Mouse (Mus musculus): ENCODE measurements at regions not wholly inside any gene's neighbourhood (a gene's known extent, or its start where the extent isn't known, plus 50 kb on each side); places are given as distances from the start of the nearest gene placed in this dataset.

DNA sequence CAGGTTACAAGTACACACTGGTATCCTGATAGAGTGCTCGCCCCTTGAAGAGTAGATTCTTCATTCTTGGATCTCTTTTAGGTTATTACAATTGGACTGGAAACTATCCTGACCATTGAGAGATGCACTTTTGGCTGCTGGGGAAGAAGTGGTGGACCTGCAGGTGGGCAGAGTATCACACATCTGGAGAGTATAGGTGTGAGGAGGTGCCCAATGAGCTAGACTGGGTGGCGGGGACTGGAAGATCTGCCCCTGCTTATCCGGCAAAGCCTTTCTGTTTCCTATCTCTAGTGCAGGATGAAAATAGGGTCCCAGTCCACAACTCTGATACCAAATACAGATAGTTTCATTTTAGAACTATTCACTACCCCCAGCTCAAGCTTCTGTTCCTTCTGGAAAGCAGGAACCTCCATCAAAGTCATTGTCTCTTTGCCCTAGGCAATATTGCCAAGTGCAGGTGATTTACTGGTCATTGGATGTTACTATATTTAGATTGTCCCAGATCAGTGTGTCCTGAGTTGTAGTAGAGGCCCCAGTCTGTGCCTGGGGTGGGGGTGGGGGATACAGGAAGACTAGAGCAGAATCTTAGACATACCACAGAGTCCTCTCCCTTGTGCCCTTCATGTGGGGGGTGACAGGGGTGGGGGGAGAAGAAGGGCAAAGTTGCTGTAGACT, 62.5 kb upstream of the Ube2e1 start:
- DNase-seq (ENCODE audit: low spot score): no peak

DNA sequence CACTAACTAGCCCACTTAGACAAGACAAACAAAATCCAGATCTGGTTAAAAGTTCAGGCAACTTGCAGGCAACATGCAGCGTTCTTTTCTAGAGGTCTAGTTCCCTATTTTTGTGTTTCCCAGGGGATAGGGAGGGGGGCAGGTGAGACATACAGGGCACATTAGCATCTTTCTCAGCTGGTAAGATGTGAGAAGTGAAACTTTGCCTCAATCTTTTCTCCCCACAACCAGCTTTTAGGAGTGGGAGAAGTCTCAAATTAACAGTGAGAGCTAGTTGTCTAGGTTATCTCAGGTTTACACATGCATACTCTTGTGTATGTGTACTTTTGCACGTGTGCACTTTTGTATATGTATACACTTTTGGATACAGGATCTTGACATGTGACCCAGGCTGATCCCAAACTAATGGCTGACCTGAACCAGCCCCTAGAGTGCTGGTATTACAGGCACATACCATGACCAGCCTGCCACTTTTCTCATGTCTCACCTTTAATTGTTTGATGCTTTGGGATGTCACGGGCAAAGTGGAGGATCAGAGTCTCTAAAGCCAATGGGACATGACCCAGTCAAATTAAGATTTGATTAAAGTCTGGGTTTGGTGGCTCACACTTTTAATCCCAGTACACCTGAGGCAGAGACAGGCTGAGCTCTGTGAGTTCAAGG, 60.3 kb upstream of the Ube2e1 start:
- no peak for DNase-seq (ENCODE audit: low spot score)

GRCm38 (mm10) chr14:18389390-18389789, 57.7 kb upstream of the Ube2e1 start:
- no peak for DNase-seq (ENCODE audit: low spot score)

DNA sequence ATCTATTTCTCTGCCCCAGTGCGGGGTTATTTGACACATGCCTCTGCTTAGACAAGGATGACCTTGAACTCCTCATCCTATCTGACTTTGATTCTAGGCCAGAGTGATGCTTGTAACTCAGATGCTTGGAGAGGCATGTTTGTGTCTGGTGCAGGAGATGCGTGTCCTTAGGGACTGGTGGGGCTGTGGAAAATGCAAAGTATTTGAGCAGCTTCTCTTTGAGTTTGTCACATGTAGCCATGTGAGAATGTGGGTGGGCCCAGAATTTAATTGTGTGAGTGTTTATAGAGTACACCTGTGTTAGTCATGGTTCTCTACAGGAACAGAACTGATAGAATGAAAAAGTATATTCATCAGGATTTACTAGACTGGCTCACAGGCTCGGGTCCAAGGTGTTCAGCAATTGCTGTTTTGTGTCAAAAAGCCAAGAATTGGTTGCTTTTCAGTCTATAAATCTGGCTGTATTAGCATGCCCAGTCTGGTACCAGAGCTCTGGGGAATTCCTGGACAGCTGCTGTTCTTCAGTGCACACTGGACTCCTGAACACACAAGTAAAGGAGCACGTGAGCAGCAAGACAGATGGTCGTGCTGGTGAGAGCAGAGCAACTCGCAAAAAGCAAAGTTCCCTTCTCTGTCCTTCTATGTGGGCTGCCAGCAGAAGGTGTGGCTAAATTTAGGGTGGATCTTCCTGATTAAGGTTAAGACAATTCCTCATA, 54.5 kb upstream of the Ube2e1 start:
- no peak for DNase-seq (ENCODE audit: low spot score)
